Mouse (Mus musculus): ENCODE measurements around the gene Vinac1.

DNA sequence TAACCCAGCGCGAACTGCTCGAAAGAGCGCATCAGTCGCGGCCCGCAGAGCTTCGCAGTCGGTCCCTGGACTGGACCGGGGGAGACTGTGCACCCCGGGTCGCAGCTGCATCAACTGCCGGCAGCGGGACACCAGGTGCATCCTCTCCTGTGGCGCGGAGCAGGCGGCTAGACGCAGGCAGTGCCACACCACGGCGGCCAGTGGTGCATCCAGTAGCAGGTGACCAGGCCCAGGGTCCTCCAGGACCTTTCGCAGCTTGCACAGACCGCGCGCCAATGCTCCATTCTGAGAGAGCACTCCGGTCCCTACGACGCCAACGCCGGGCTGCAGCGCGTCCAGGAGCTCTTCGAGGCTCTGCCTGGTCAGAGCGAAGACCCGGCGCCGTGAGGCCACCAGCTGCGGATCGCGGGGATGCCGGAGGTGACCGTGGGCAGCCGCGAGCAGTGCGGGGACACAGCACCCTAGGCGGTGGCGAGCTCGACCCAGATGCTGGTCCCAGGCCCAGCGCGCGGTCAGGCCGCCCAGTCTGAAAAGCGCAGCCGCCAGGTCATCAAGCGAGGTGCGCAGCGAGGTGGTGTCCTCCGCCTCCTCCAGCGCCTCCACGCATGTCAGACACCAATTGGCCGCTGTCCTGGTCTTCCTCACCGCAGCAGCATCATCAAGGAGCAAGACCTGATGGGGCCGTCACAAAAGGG, 8.9 kb downstream of the Vinac1 start:
- TF ChIP-seq CTCF (IDR thresholded peaks at IDR 0.05; ENCODE audit: borderline replicate concordance, extremely low read depth, insufficient read depth, insufficient read length) (no peak), POLR2A (IDR thresholded peaks at IDR 0.05; ENCODE audit: borderline replicate concordance, extremely low read depth, insufficient read depth, insufficient read length, poor library complexity, severe bottlenecking) (no peak)

Measured in brain, embryonic 14.5 days (tissue).